Mouse (Mus musculus) cortical plate, adult 2 months (tissue): ENCODE measurements at regions not wholly inside any gene's neighbourhood (a gene's known extent, or its start where the extent isn't known, plus 50 kb on each side); places are given as distances from the start of the nearest gene placed in this dataset.

Experiments
- H3K27ac ChIP-seq: fragments of 200-500 bp; 2 replicates; pipeline ENCODE4 v1.5.1; 2012; ENCODE audit warnings: low read length, control low read depth, inconsistent platforms; ENCODE audit not compliant: insufficient read depth
- H3K4me1 ChIP-seq: fragments of 200-500 bp; 2 replicates; pipeline ENCODE4 v1.6.1; 2011; ENCODE audit warnings: low read length; ENCODE audit not compliant: control insufficient read depth, insufficient read depth
- H3K4me3 ChIP-seq: fragments of 200-500 bp; 2 replicates; pipeline ENCODE4 v1.5.1; 2011; ENCODE audit warnings: mild to moderate bottlenecking, low read length, control low read depth; ENCODE audit not compliant: insufficient read depth
- CTCF ChIP-seq: fragments of 200-500 bp; IDR thresholded peaks from 2 replicates; pipeline ENCODE4 v1.5.1; 2011; ENCODE audit warnings: mild to moderate bottlenecking, control low read depth, low read length; ENCODE audit not compliant: insufficient read depth; ENCODE audit errors: extremely low read depth
- POLR2A ChIP-seq: fragments of 200-500 bp; IDR thresholded peaks from 2 replicates; pipeline ENCODE4 v1.6.1; 2011; ENCODE audit warnings: mild to moderate bottlenecking, low read length, control low read depth; ENCODE audit not compliant: insufficient read depth; ENCODE audit errors: extremely low read depth

- Histone ChIP-seq H3K4me3 (no peak overlapping the region), H3K27ac (no peak overlapping the region)
- no peak for TF ChIP-seq POLR2A
- TF ChIP-seq CTCF: no peak
These were observed 77.9 kb upstream of the Arhgap21 start for GRCm38 (mm10) chr2:21046503-21047116.

GRCm38 (mm10) chr2:21044781-21045180 is 76.1 kb upstream of the Arhgap21 start:
- TF ChIP-seq CTCF (no peak), POLR2A (no peak)
- Histone ChIP-seq H3K4me3 (no peak overlapping the region), H3K27ac (no peak overlapping the region), H3K4me1 (no peaks in the 10 kb centered on the region)

More at GRCm38 (mm10) chr2:21046503-21047116, 77.9 kb upstream of the Arhgap21 start:
- H3K4me1 ChIP-seq: no peaks in the 10 kb centered on the region

- no peak for TF ChIP-seq CTCF
- no peak overlapping the region for H3K27ac ChIP-seq
These were observed 75.3 kb upstream of the Arhgap21 start for GRCm38 (mm10) chr2:21044007-21044406.

GRCm38 (mm10) chr2:21043302-21043701 is 74.6 kb upstream of the Arhgap21 start:
- Histone ChIP-seq H3K4me1 (no peaks in the 10 kb centered on the region), H3K27ac (no peak overlapping the region), H3K4me3 (no peak overlapping the region)
- TF ChIP-seq CTCF: no peak
- TF ChIP-seq POLR2A: no peak

More at GRCm38 (mm10) chr2:21044007-21044406, 75.3 kb upstream of the Arhgap21 start:
- Histone ChIP-seq H3K4me3 (no peak overlapping the region), H3K4me1 (no peaks in the 10 kb centered on the region)

GRCm38 (mm10) chr2:21037607-21038006 is 68.9 kb upstream of the Arhgap21 start:
- H3K4me1 ChIP-seq: peaks cover 5% of the 10 kb centered on the region
- H3K4me3 ChIP-seq: no peak overlapping the region
- no peak for TF ChIP-seq POLR2A
- TF ChIP-seq CTCF: no peak
- H3K27ac ChIP-seq: 0 out of 2 replicates have a peak overlapping the region, but pooled peaks have one; percentile 32

GRCm38 (mm10) chr2:21037181-21037580 is 68.5 kb upstream of the Arhgap21 start:
- H3K27ac ChIP-seq: no peak overlapping the region
- TF ChIP-seq CTCF: no peak
- TF ChIP-seq POLR2A: no peak

GRCm38 (mm10) chr2:21035884-21036648 is 67.4 kb upstream of the Arhgap21 start:
- H3K4me3 ChIP-seq: no peak overlapping the region
- peaks cover 5% of the 10 kb centered on the region for H3K4me1 ChIP-seq
- no peak overlapping the region for H3K27ac ChIP-seq
- TF ChIP-seq POLR2A (no peak), CTCF (no peak)

More at GRCm38 (mm10) chr2:21037181-21037580, 68.5 kb upstream of the Arhgap21 start:
- Histone ChIP-seq H3K4me3 (no peak overlapping the region), H3K4me1 (peaks cover 5% of the 10 kb centered on the region)

- Histone ChIP-seq H3K27ac (peak overlapping the region; percentile 90), H3K4me1 (peaks cover 5% of the 10 kb centered on the region), H3K4me3 (peak overlapping the region; percentile 7; the same call in 1 of the 2 replicates)
- TF ChIP-seq CTCF (no peak), POLR2A (peak; percentile 75)
These were observed 66.0 kb upstream of the Arhgap21 start for GRCm38 (mm10) chr2:21034651-21035050.

GRCm38 (mm10) chr2:21030650-21031049 is 62.0 kb upstream of the Arhgap21 start:
- Histone ChIP-seq H3K27ac (no peak overlapping the region), H3K4me3 (no peak overlapping the region), H3K4me1 (peaks cover 7% of the 10 kb centered on the region)
- TF ChIP-seq CTCF (no peak), POLR2A (no peak)
